In genomic region chr16:72215360-72216013, GRCm38 (mm10) we compare ENCODE assay signal across 8 mouse cellular contexts.
A peak's percentile ranks its signal among the peaks of the same experiment; 100 is the strongest.
DNase-seq lines count a peak whose midpoint lies in the region; ATAC-seq and TF ChIP-seq lines count a peak whose summit lies in the region.

No protein-coding gene starts in this region.

- DNase-seq in Patski (ENCODE audit: low read depth, low spot score): no peak
- peak; percentile 83 for DNase-seq in brain, adult 2 months (ENCODE audit: low read depth, low spot score)
- peak; percentile 91 for DNase-seq in forebrain, embryonic 14.5 days (ENCODE audit: low spot score)
- peak; percentile 73 for DNase-seq in intestine, embryonic 14.5 days (ENCODE audit: low spot score)
- peak; percentile 5 to 77 for DNase-seq in left cerebral cortex, adult 9 months (ENCODE audit: low spot score in 2 of 2)
- DNase-seq in stomach, postnatal 0 days (ENCODE audit: low spot score): peak; percentile 60

- H3K4me2 ChIP-seq in forebrain, embryonic 14.5 days (ENCODE audit: low read length): peak overlapping the region; percentile 38
- peak overlapping the region; percentile 12; the same call in 1 of the 2 replicates for H3K4me2 ChIP-seq in intestine, embryonic 14.5 days (ENCODE audit: low read length)
- H3K4me2 ChIP-seq in midbrain, embryonic 12.5 days (replicated peaks): peak overlapping the region; percentile 43
- H3K4me2 ChIP-seq in stomach, postnatal 0 days (replicated peaks; ENCODE audit: low read depth): no peak overlapping the region

- CTCF ChIA-PET in Patski (lab: Charles Lee): interaction anchor here (1.3 kb wide), 1 partner anchor 10 kb away, joined by 5 read pairs; no protein-coding TSS in a partner anchor

- H3K27me3 ChIP-seq in Patski: no peaks in the 10 kb centered on the region
- H3K27me3 ChIP-seq in forebrain, embryonic 14.5 days (replicated peaks; ENCODE audit: control insufficient read depth, insufficient read depth, low read length): no peaks in the 10 kb centered on the region
- no peaks in the 10 kb centered on the region for H3K27me3 ChIP-seq in intestine, embryonic 14.5 days (replicated peaks; ENCODE audit: control insufficient read depth, insufficient read depth, low read length)
- H3K27me3 ChIP-seq in midbrain, embryonic 12.5 days: no peaks in the 10 kb centered on the region
- H3K27me3 ChIP-seq in stomach, postnatal 0 days (ENCODE audit: control insufficient read depth, insufficient read depth, low read length): no peaks in the 10 kb centered on the region

- no peak for ATAC-seq in Patski
- ATAC-seq in forebrain, embryonic 14.5 days: peak; percentile 18; the same call in 1 of the 2 replicates
- ATAC-seq in intestine, embryonic 14.5 days (replicated peaks; ENCODE audit: low FRiP score, low TSS enrichment, low read depth): no peak
- ATAC-seq in midbrain, embryonic 12.5 days (ENCODE audit: low FRiP score, low read depth): peak; percentile 68
- no peak for ATAC-seq in stomach, postnatal 0 days (ENCODE audit: low FRiP score, low TSS enrichment)
- ATAC-seq in erythroblast, adult 5-6 weeks (replicated peaks; ENCODE audit: low FRiP score, poor library complexity, severe bottlenecking): no peak

- WGBS in forebrain, embryonic 14.5 days: 43% methylated on average over 15 of the region's 15 CpGs
- WGBS in intestine, embryonic 14.5 days: 41% methylated on average over 15 of the region's 15 CpGs
- WGBS in midbrain, embryonic 12.5 days: 35% methylated on average over 15 of the region's 15 CpGs
- 32% methylated on average over 15 of the region's 15 CpGs for WGBS in stomach, postnatal 0 days

- no peak for TF ChIP-seq EP300 in stomach, postnatal 0 days (optimal IDR thresholded peaks at IDR 0.05)

- H3K9me3 ChIP-seq in forebrain, embryonic 14.5 days (replicated peaks; ENCODE audit: control insufficient read depth, low read length): no peaks in the 10 kb centered on the region
- H3K9me3 ChIP-seq in intestine, embryonic 14.5 days (ENCODE audit: control insufficient read depth, low read length): no peaks in the 10 kb centered on the region
- no peaks in the 10 kb centered on the region for H3K9me3 ChIP-seq in midbrain, embryonic 12.5 days
- H3K9me3 ChIP-seq in stomach, postnatal 0 days (ENCODE audit: control insufficient read depth, low read length): no peaks in the 10 kb centered on the region

- peak; percentile 53 for TF ChIP-seq CTCF in Patski (IDR thresholded peaks at IDR 0.05)
- TF ChIP-seq CTCF in stomach, postnatal 0 days (IDR thresholded peaks at IDR 0.05; ENCODE audit: low read depth): peak; percentile 79

- H3K36me3 ChIP-seq in forebrain, embryonic 14.5 days (ENCODE audit: control insufficient read depth, insufficient read depth, low read length): no peaks in the 10 kb centered on the region
- H3K36me3 ChIP-seq in intestine, embryonic 14.5 days (ENCODE audit: control insufficient read depth, insufficient read depth, low read length): no peaks in the 10 kb centered on the region
- H3K36me3 ChIP-seq in midbrain, embryonic 12.5 days: no peaks in the 10 kb centered on the region
- H3K36me3 ChIP-seq in stomach, postnatal 0 days (ENCODE audit: control insufficient read depth, insufficient read depth, low read length): no peaks in the 10 kb centered on the region

- H3K4me3 ChIP-seq in forebrain, embryonic 14.5 days (ENCODE audit: low read depth, low read length): peak overlapping the region; percentile 12; the same call in 1 of the 2 replicates
- no peak overlapping the region for H3K4me3 ChIP-seq in intestine, embryonic 14.5 days (ENCODE audit: low read depth, low read length)
- H3K4me3 ChIP-seq in midbrain, embryonic 12.5 days: peak overlapping the region; percentile 21
- no peak overlapping the region for H3K4me3 ChIP-seq in stomach, postnatal 0 days (ENCODE audit: low read depth, low read length)

- POLR2A ChIA-PET in Patski (lab: Charles Lee): no interaction called here

- H3K4me1 ChIP-seq in forebrain, embryonic 14.5 days (ENCODE audit: control insufficient read depth, insufficient read depth, low read length): no peaks in the 10 kb centered on the region
- no peaks in the 10 kb centered on the region for H3K4me1 ChIP-seq in intestine, embryonic 14.5 days (replicated peaks; ENCODE audit: control insufficient read depth, insufficient read depth, low read length)
- 0 out of 2 replicates have a peak, but pooled peaks cover 3% of the 10 kb centered on the region for H3K4me1 ChIP-seq in midbrain, embryonic 12.5 days
- no peaks in the 10 kb centered on the region for H3K4me1 ChIP-seq in stomach, postnatal 0 days (replicated peaks; ENCODE audit: control insufficient read depth, insufficient read depth)

- H3K27ac ChIP-seq in forebrain, embryonic 14.5 days (ENCODE audit: low read depth, low read length): no peak overlapping the region
- H3K27ac ChIP-seq in intestine, embryonic 14.5 days (ENCODE audit: low read depth): no peak overlapping the region
- H3K27ac ChIP-seq in midbrain, embryonic 12.5 days (replicated peaks): peak overlapping the region; percentile 49; the same call in 1 of the 2 replicates
- H3K27ac ChIP-seq in stomach, postnatal 0 days (replicated peaks): no peak overlapping the region

- peak overlapping the region; percentile 43; the same call in 1 of the 2 replicates for H3K9ac ChIP-seq in forebrain, embryonic 14.5 days (ENCODE audit: low read length)
- H3K9ac ChIP-seq in intestine, embryonic 14.5 days (ENCODE audit: low read length): no peak overlapping the region
- H3K9ac ChIP-seq in midbrain, embryonic 12.5 days (replicated peaks): peak overlapping the region; percentile 34; the same call in 1 of the 2 replicates
- no peak overlapping the region for H3K9ac ChIP-seq in stomach, postnatal 0 days (ENCODE audit: low read length)

- in situ Hi-C loops in Patski (cut with MboI; ENCODE audit: low pct_unique_long_range_greater_than_20kb): loop anchor here (5.0 kb wide), 2 partner anchors 762 to 968 kb away; no protein-coding TSS in a partner anchor

Comparison
In these comparisons a context has a peak if more than half of its experiments do, and no peak if none do; other contexts are left out.
1. ATAC-seq: peak in forebrain, embryonic 14.5 days (single experiment) and midbrain, embryonic 12.5 days (single experiment); none in Patski (single experiment), intestine, embryonic 14.5 days (single experiment), stomach, postnatal 0 days (single experiment) and erythroblast, adult 5-6 weeks (single experiment).
2. H3K4me3 ChIP-seq: peak in forebrain, embryonic 14.5 days (single experiment) and midbrain, embryonic 12.5 days (single experiment); none in intestine, embryonic 14.5 days (single experiment) and stomach, postnatal 0 days (single experiment).
3. H3K9ac ChIP-seq: peak in forebrain, embryonic 14.5 days (single experiment) and midbrain, embryonic 12.5 days (single experiment); none in intestine, embryonic 14.5 days (single experiment) and stomach, postnatal 0 days (single experiment).